Mouse (Mus musculus): Measurements from ENCODE around the gene Fmr1. TPM values are rescaled to one million over a fixed set of nuclear protein-coding genes. Genes with fewer than 3 reads are reported as not detected.
"Not testable (repeated sequence)": the region's sequence is repeated elsewhere in the genome, so short reads cannot be mapped to it uniquely, and the experiment has no call there.

The Fmr1 gene
- 48.7 and 54.7 TPM in 2 replicates for polyA plus RNA-seq (2015; fragmentation: Nextera tagmentation; extraction: Ambion mirVana)

GRCm38 (mm10) chrX:68678333-68678740 is at the start of gene Fmr1:
Fmr1 (plus strand) TSS chrX:68678541.
- peak; percentile 98 for ATAC-seq (ENCODE audit: low FRiP score, low TSS enrichment)
- Histone ChIP-seq H3K36me3 (ENCODE audit: insufficient read depth, low read length) (no peaks in the 10 kb centered on the region), H3K4me1 (ENCODE audit: insufficient read depth, low read length) (no peaks in the 10 kb centered on the region), H3K27ac (ENCODE audit: low read length) (peak within 1 kb of the TSS; percentile 91), H3K4me2 (replicated peaks; ENCODE audit: low read depth, low read length) (peak within 1 kb of the TSS; percentile 55), H3K9ac (replicated peaks; ENCODE audit: low read length) (peak within 1 kb of the TSS; percentile 81), H3K9me3 (ENCODE audit: low read length) (no peaks in the 10 kb centered on the region), H3K27me3 (ENCODE audit: insufficient read depth, low read length) (no peaks in the 10 kb centered on the region), H3K4me3 (ENCODE audit: low read length) (peak within 1 kb of the TSS; percentile 71)
- 22% methylated on average over 27 of the region's 49 CpGs for WGBS

- Histone ChIP-seq H3K27me3 (ENCODE audit: insufficient read depth, low read length) (no peaks in the 10 kb centered on the region), H3K9me3 (ENCODE audit: low read length) (no peaks in the 10 kb centered on the region), H3K9ac (replicated peaks; ENCODE audit: low read length) (no peak overlapping the region), H3K4me3 (ENCODE audit: low read length) (no peak overlapping the region), H3K36me3 (ENCODE audit: insufficient read depth, low read length) (no peaks in the 10 kb centered on the region), H3K27ac (ENCODE audit: low read length) (no peak overlapping the region), H3K4me1 (ENCODE audit: insufficient read depth, low read length) (no peaks in the 10 kb centered on the region), H3K4me2 (replicated peaks; ENCODE audit: low read depth, low read length) (no peak overlapping the region)
- WGBS = 61% methylated on average over 1 of the region's 1 CpGs
- no peak for ATAC-seq (ENCODE audit: low FRiP score, low TSS enrichment)
Measured at GRCm38 (mm10) chrX:68641603-68642002, 36.7 kb upstream of the Fmr1 start.

- H3K4me3 ChIP-seq (ENCODE audit: low read length) = no peak overlapping the region
- no peaks in the 10 kb centered on the region for H3K36me3 ChIP-seq (ENCODE audit: insufficient read depth, low read length)
- H3K27ac ChIP-seq (ENCODE audit: low read length) = 0 out of 2 replicates have a peak overlapping the region, but pooled peaks have one; percentile 34
- H3K9me3 ChIP-seq (ENCODE audit: low read length) = no peaks in the 10 kb centered on the region
- no peaks in the 10 kb centered on the region for H3K27me3 ChIP-seq (ENCODE audit: insufficient read depth, low read length)
- no peak overlapping the region for H3K9ac ChIP-seq (replicated peaks; ENCODE audit: low read length)
- ATAC-seq (ENCODE audit: low FRiP score, low TSS enrichment) = no peak; the same call in 1 of the 2 replicates
- H3K4me2 ChIP-seq (replicated peaks; ENCODE audit: low read depth, low read length) = no peak overlapping the region
- H3K4me1 ChIP-seq (ENCODE audit: insufficient read depth, low read length) = no peaks in the 10 kb centered on the region
- WGBS = 51% methylated on average over 7 of the region's 7 CpGs
Measured at GRCm38 (mm10) chrX:68645154-68645919, 33.0 kb upstream of the Fmr1 start.

DNA sequence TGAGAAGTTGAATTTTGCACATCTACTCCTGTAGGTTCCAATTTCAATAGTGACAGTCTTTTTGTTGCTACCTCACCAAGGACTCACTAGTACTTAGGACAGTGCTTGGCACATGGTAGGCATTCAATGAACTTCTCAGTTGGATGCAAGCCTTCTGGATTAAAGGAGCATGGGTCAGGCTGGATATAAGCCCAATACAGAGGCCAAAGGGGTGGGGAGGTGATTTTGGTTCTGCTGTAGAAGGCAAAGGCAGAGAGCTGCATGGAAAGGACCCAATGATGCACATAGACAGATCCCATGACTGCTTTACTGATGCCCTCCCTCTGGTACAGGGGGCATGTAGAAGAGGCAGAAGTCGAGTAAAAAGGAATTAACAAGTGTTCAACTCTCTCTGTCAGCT is 833 bp upstream of the Fmr1 start:
- Histone ChIP-seq H3K36me3 (ENCODE audit: insufficient read depth, low read length) (no peaks in the 10 kb centered on the region), H3K27ac (ENCODE audit: low read length) (no peak overlapping the region), H3K4me2 (replicated peaks; ENCODE audit: low read depth, low read length) (peak overlapping the region; percentile 55), H3K9me3 (ENCODE audit: low read length) (no peaks in the 10 kb centered on the region), H3K9ac (replicated peaks; ENCODE audit: low read length) (no peak overlapping the region), H3K27me3 (ENCODE audit: insufficient read depth, low read length) (no peaks in the 10 kb centered on the region), H3K4me3 (ENCODE audit: low read length) (no peak overlapping the region), H3K4me1 (ENCODE audit: insufficient read depth, low read length) (no peaks in the 10 kb centered on the region)
- no peak for ATAC-seq (ENCODE audit: low FRiP score, low TSS enrichment)
- 35% methylated on average over 1 of the region's 1 CpGs for WGBS

GRCm38 (mm10) chrX:68678815-68679486 is 610 bp downstream of the Fmr1 start:
- peak overlapping the region; percentile 91 for H3K27ac ChIP-seq (ENCODE audit: low read length)
- peak overlapping the region; percentile 81 for H3K9ac ChIP-seq (replicated peaks; ENCODE audit: low read length)
- peak overlapping the region; percentile 46 for H3K4me2 ChIP-seq (replicated peaks; ENCODE audit: low read depth, low read length)
- H3K27me3 ChIP-seq (ENCODE audit: insufficient read depth, low read length) = no peaks in the 10 kb centered on the region
- WGBS = 25% methylated on average over 54 of the region's 67 CpGs
- H3K4me1 ChIP-seq (ENCODE audit: insufficient read depth, low read length) = no peaks in the 10 kb centered on the region
- no peaks in the 10 kb centered on the region for H3K36me3 ChIP-seq (ENCODE audit: insufficient read depth, low read length)
- H3K9me3 ChIP-seq (ENCODE audit: low read length) = no peaks in the 10 kb centered on the region
- peak overlapping the region; percentile 71 for H3K4me3 ChIP-seq (ENCODE audit: low read length)
- peak; percentile 74 for ATAC-seq (ENCODE audit: low FRiP score, low TSS enrichment)

DNA sequence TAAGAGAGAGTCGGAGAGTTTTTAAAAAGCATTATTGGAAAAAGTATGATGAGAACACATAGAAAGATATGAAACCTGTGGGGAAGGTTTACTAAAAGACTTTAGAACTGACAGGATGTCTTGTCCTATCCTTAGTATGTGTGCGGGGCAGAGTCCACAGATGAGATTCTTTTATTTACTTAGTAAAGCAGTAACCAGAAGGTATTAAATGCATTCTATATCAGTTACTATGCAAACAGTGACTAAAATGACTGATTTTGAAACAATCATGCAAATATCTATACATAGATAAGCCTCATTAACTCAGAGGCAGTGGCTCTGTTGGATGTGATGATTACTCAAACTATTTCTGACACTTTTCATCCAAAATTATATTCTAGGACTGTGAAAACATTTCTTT is 6.4 kb downstream of the Fmr1 start:
- Histone ChIP-seq H3K4me3 (ENCODE audit: low read length) (no peak overlapping the region), H3K4me2 (replicated peaks; ENCODE audit: low read depth, low read length) (no peak overlapping the region), H3K27ac (ENCODE audit: low read length) (no peak overlapping the region), H3K9ac (replicated peaks; ENCODE audit: low read length) (no peak overlapping the region), H3K9me3 (ENCODE audit: low read length) (no peaks in the 10 kb centered on the region), H3K4me1 (ENCODE audit: insufficient read depth, low read length) (no peaks in the 10 kb centered on the region), H3K27me3 (ENCODE audit: insufficient read depth, low read length) (no peaks in the 10 kb centered on the region), H3K36me3 (ENCODE audit: insufficient read depth, low read length) (no peaks in the 10 kb centered on the region)
- no peak for ATAC-seq (ENCODE audit: low FRiP score, low TSS enrichment)
- WGBS = 75% methylated on average over 2 of the region's 2 CpGs

- not testable (repeated sequence) for H3K4me2 ChIP-seq (replicated peaks; ENCODE audit: low read depth, low read length); H3K4me3 ChIP-seq (ENCODE audit: low read length); H3K9ac ChIP-seq (replicated peaks; ENCODE audit: low read length); ATAC-seq (ENCODE audit: low FRiP score, low TSS enrichment); H3K36me3 ChIP-seq (ENCODE audit: insufficient read depth, low read length); H3K4me1 ChIP-seq (ENCODE audit: insufficient read depth, low read length); H3K27ac ChIP-seq (ENCODE audit: low read length); H3K9me3 ChIP-seq (ENCODE audit: low read length); H3K27me3 ChIP-seq (ENCODE audit: insufficient read depth, low read length)
- 86% methylated on average over 8 of the region's 8 CpGs for WGBS
Measured at GRCm38 (mm10) chrX:68691936-68692335, 13.6 kb downstream of the Fmr1 start.

DNA sequence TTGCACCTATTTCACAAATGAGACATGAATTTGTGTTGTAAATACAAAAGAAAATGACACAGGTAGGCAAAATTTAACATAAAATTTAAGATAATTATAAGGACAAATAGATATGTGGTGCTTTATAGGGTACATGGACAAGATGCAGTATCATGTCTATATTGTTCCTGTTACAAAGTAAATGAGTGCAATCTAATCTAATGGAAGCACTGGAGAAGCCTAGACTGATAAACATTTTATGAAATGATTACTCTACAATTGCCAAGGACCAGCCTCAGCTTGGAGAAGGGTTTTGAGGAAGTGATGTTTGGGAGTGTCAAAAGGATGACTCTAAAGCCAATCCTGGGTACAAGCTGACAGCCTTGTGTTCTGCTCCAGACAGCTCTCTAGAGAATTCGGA is 58.6 kb downstream of the Fmr1 start:
- H3K9ac ChIP-seq (replicated peaks; ENCODE audit: low read length) = no peak overlapping the region
- 62% methylated on average over 1 of the region's 1 CpGs for WGBS
- no peak for ATAC-seq (ENCODE audit: low FRiP score, low TSS enrichment)
- H3K27me3 ChIP-seq (ENCODE audit: insufficient read depth, low read length) = no peaks in the 10 kb centered on the region
- no peak overlapping the region for H3K4me3 ChIP-seq (ENCODE audit: low read length)
- H3K36me3 ChIP-seq (ENCODE audit: insufficient read depth, low read length) = no peaks in the 10 kb centered on the region
- no peak overlapping the region for H3K4me2 ChIP-seq (replicated peaks; ENCODE audit: low read depth, low read length)
- no peak overlapping the region for H3K27ac ChIP-seq (ENCODE audit: low read length)
- H3K9me3 ChIP-seq (ENCODE audit: low read length) = no peaks in the 10 kb centered on the region
- no peaks in the 10 kb centered on the region for H3K4me1 ChIP-seq (ENCODE audit: insufficient read depth, low read length)

DNA sequence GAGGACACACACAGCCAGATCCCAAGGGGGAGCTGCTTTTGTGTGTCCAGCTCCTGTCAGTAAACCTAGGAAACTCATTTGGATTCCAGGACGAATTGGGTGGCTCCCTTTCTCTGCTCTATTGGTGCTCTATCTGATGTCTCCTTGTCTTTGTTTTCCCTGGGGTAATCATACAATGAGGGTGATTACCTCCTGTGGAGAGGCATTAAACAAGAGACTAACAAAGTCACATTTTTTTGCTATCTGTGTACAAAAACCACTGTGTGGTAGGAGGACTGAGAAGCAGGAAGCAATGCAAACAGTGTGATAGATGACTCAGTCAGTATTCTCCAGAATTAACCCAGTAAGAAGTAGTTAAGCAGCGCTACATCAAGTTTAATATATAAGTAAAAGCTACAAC is 61.7 kb downstream of the Fmr1 start:
- Histone ChIP-seq H3K4me2 (replicated peaks; ENCODE audit: low read depth, low read length) (no peak overlapping the region), H3K4me3 (ENCODE audit: low read length) (no peak overlapping the region), H3K9ac (replicated peaks; ENCODE audit: low read length) (no peak overlapping the region), H3K27ac (ENCODE audit: low read length) (no peak overlapping the region), H3K36me3 (ENCODE audit: insufficient read depth, low read length) (no peaks in the 10 kb centered on the region), H3K9me3 (ENCODE audit: low read length) (no peaks in the 10 kb centered on the region), H3K27me3 (ENCODE audit: insufficient read depth, low read length) (no peaks in the 10 kb centered on the region), H3K4me1 (ENCODE audit: insufficient read depth, low read length) (no peaks in the 10 kb centered on the region)
- no peak for ATAC-seq (ENCODE audit: low FRiP score, low TSS enrichment)
- 48% methylated on average over 2 of the region's 2 CpGs for WGBS

DNA sequence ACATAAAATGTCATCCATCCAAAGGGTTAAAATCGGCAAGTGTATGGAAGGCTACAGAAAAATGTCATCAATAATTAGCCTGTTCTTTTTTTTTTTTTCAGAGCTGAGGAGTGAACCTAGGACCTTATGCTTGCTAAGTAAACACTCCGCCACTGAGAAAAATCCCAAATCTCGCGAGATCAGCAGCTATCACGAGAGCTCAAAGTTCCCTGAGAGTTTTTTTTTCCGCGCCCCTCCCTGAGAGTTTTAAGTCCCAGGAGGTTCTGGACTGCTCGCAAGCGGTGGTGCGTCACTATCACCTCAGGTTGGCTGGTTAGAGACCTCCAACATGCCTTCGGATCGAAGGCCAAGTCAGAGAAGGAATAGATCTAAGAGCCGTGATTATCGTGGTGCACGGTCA is 83.3 kb downstream of the Fmr1 start, which contains the start of gene Fmr1nb:
Gene Fmr1nb, plus strand, starts transcription at position 234 of the 400 bp plus-strand sequence.
- Histone ChIP-seq H3K9me3 (ENCODE audit: low read length) (no peaks in the 10 kb centered on the region), H3K36me3 (ENCODE audit: insufficient read depth, low read length) (no peaks in the 10 kb centered on the region), H3K27me3 (ENCODE audit: insufficient read depth, low read length) (no peaks in the 10 kb centered on the region), H3K4me3 (ENCODE audit: low read length) (no peak within 1 kb of the TSS), H3K9ac (replicated peaks; ENCODE audit: low read length) (no peak within 1 kb of the TSS), H3K27ac (ENCODE audit: low read length) (no peak within 1 kb of the TSS), H3K4me1 (ENCODE audit: insufficient read depth, low read length) (no peaks in the 10 kb centered on the region), H3K4me2 (replicated peaks; ENCODE audit: low read depth, low read length) (no peak within 1 kb of the TSS)
- 84% methylated on average over 15 of the region's 15 CpGs for WGBS
- ATAC-seq (ENCODE audit: low FRiP score, low TSS enrichment) = no peak

Data from kidney, embryonic 16.5 days (tissue).